Mouse (Mus musculus) brain, embryonic 14.5 days (tissue): ENCODE data around the gene Elovl5.

Experiments
- CTCF ChIP-seq: fragments of 200-500 bp; IDR thresholded peaks from 2 replicates; pipeline ENCODE4 v1.5.1; 2012; ENCODE audit warnings: inconsistent platforms, mild to moderate bottlenecking, moderate library complexity, borderline replicate concordance; ENCODE audit not compliant: insufficient read depth, insufficient read length; ENCODE audit errors: extremely low read depth
- POLR2A ChIP-seq: fragments of 200-500 bp; IDR thresholded peaks from 2 replicates; pipeline ENCODE4 v1.6.1; 2012; ENCODE audit warnings: mild to moderate bottlenecking, inconsistent platforms, borderline replicate concordance; ENCODE audit not compliant: poor library complexity, insufficient read depth, insufficient read length, severe bottlenecking; ENCODE audit errors: extremely low read depth

GRCm38 (mm10) chr9:77945792-77946666 lies 28.9 kb downstream of the Elovl5 start:
- TF ChIP-seq POLR2A (no peak), CTCF (no peak)
